Mouse (Mus musculus): ENCODE measurements at regions not wholly inside any gene's neighbourhood (a gene's known extent, or its start where the extent isn't known, plus 50 kb on each side); places are given as distances from the start of the nearest gene placed in this dataset.

- no peak for DNase-seq (ENCODE audit: low spot score in 2 of 2)
Observed at GRCm38 (mm10) chr17:63798961-63799531, 63.8 kb upstream of the Fer start.

- DNase-seq (ENCODE audit: low spot score in 2 of 2) = no peak
Observed at GRCm38 (mm10) chr17:63801411-63801810, 61.5 kb upstream of the Fer start.

- no peak for DNase-seq (ENCODE audit: low spot score in 2 of 2)
Observed at GRCm38 (mm10) chr17:63802846-63803245, 60.0 kb upstream of the Fer start.

GRCm38 (mm10) chr17:63803599-63803998, 59.3 kb upstream of the Fer start:
- DNase-seq (ENCODE audit: low spot score in 2 of 2) = peak; percentile 63 to 76

- DNase-seq (ENCODE audit: low spot score in 2 of 2) = no peak
Observed at GRCm38 (mm10) chr17:63804416-63804815, 58.4 kb upstream of the Fer start.

GRCm38 (mm10) chr17:63806360-63806759, 56.5 kb upstream of the Fer start:
- DNase-seq (ENCODE audit: low spot score in 2 of 2) = no peak

- DNase-seq (ENCODE audit: low spot score in 2 of 2) = no peak
Observed at GRCm38 (mm10) chr17:63807590-63808228, 55.2 kb upstream of the Fer start.

- no peak for DNase-seq (ENCODE audit: low spot score in 2 of 2)
Observed at GRCm38 (mm10) chr17:63808756-63809155, 54.1 kb upstream of the Fer start.

- DNase-seq (ENCODE audit: low spot score in 2 of 2) = no peak
Observed at GRCm38 (mm10) chr17:63811246-63811785, 51.5 kb upstream of the Fer start.

GRCm38 (mm10) chr17:63812586-63812985, 50.3 kb upstream of the Fer start:
- DNase-seq (ENCODE audit: low spot score in 2 of 2) = peak in 1 of 2 experiments; percentile 22
